Mouse (Mus musculus): ENCODE measurements around the gene Nfasc. TPM values are rescaled to one million over a fixed set of nuclear protein-coding genes. Genes with fewer than 3 reads are reported as not detected.

The Nfasc gene
- polyA plus RNA-seq, 1 experiment from 2014 or later = 0.68 TPM

Other genes starting within 250 kb of the Nfasc start
- gene Tmem81, start 235.6 kb downstream of the Nfasc start, polyA plus RNA-seq (2014; fragmentation: Nextera tagmentation; extraction: Ambion mirVana) = 0.78 and 1.1 TPM in 2 replicates
- 0.05 and 0.11 TPM in 2 replicates for gene Cntn2, start 198.5 kb downstream of the Nfasc start, polyA plus RNA-seq (2014; fragmentation: Nextera tagmentation; extraction: Ambion mirVana)
- gene Lrrn2, start 138.5 kb upstream of the Nfasc start, polyA plus RNA-seq (2014; fragmentation: Nextera tagmentation; extraction: Ambion mirVana) = 11.4 and 12.0 TPM in 2 replicates